Mouse (Mus musculus): Measurements from ENCODE around the gene Klc1.
A peak's percentile ranks its signal among the peaks of the same experiment; 100 is the strongest.

The Klc1 gene

GRCm38 (mm10) chr12:111743981-111744423 lies 14.6 kb upstream of the Klc1 start:
- no peak for DNase-seq (ENCODE audit: low spot score)

DNA sequence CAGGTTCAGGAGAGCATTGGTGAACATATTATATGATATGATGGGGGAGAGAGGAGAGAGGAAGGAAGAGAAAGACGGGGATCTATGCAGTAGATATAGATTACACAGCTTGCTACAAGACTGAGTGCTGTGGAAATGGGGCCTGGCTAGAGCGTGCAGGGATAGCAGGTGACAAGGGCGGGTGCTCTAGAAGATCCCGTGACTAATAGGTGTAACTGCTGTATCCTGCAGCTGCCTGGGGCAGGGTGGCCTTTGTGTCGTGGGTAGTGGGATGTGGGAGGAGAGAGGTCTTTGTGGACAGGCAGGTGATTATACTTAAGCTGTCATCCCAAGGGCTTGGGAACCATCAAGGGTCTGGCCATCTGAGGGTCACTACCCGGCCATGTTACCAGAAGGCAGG lies 13.4 kb upstream of the Klc1 start:
- DNase-seq (ENCODE audit: low spot score), result no peak

DNA sequence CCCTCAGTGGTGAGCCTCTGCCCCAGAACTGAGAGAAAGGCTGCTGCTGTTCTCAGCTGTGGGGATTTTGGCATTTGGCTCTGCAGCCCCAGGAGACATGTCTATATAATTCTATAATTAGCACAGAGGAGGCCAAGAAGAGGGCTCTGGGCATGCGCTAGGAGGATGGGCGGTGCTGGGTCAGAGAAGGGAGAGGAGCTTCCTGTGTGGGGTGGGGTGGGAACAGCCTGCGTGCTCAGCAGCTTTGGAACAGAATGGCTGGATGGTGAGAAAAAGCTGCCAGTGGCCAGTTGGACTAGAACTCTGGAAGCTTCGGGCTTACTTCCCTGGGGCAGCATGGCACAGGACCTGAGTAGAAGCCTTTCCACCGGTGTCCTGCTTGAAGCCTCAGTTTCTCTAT lies 12.6 kb upstream of the Klc1 start:
- DNase-seq (ENCODE audit: low spot score), result peak; percentile 39

DNA sequence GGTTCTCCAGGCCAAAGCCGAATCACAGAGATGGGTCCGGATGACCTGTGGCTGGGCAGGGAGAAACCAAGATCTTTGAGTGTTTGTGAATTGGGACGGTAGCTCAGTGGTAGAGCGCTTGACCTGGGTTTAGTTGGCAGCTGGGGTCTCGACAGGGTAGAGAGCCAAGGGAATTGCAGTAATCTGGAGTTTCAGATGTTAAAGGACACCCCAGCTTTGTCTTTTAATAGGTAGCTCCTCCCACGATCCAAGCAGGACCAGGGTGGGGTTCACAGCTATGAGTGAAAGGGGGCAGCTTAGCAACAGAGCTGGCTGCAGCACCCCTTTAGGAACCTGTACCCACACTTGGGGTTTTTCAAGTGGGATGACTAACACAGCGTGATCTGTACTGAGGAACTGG lies 11.2 kb upstream of the Klc1 start:
- no peak for DNase-seq (ENCODE audit: low spot score)

DNA sequence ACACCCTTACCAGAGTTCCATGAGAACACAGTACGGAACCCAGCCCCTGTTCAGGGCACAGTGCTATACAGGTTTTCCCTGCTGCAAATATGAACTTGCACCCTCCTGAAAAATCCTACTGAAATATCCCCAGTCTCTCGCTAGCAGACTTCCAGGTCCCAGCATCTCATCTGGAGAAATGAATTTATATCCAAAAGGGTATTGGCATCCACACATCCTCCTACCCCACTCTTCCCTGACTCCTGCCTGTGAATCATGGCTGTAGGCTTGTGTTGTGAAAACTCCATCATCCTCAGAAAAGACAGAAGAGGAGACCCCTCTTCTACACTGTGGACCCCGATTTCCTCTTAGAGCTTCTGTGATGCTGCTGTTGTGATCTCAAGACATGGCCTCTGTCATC lies 7.9 kb upstream of the Klc1 start:
- DNase-seq (ENCODE audit: low spot score), result no peak

- DNase-seq (ENCODE audit: low spot score), result no peak
Observed at GRCm38 (mm10) chr12:111752491-111752890, 6.2 kb upstream of the Klc1 start.

GRCm38 (mm10) chr12:111753347-111753746 lies 5.3 kb upstream of the Klc1 start:
- no peak for DNase-seq (ENCODE audit: low spot score)

DNA sequence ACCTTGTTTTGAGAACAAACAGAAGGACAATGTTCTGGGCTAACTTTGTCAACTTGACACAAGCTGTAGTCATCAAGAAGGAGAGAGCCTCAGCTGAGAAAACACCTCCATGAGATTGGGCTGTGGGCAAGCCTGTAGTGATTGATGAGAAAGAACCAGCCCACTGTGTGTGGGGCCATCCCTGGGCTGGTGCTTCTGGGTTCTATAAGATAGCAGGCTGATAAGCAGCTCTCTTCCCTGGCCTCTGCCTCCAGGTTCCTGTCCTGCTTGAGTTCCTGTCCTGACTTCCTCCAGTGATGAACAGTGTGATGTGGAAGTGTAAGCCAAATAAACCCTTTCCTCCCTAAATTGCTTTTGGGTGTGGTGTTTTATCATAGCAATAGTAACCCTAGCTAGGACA lies 3.9 kb upstream of the Klc1 start:
- DNase-seq (ENCODE audit: low spot score), result no peak

- no peak for DNase-seq (ENCODE audit: low spot score)
Observed at GRCm38 (mm10) chr12:111755231-111755630, 3.4 kb upstream of the Klc1 start.

GRCm38 (mm10) chr12:111756082-111756697 lies 2.5 kb upstream of the Klc1 start:
- DNase-seq (ENCODE audit: low spot score), result no peak

DNA sequence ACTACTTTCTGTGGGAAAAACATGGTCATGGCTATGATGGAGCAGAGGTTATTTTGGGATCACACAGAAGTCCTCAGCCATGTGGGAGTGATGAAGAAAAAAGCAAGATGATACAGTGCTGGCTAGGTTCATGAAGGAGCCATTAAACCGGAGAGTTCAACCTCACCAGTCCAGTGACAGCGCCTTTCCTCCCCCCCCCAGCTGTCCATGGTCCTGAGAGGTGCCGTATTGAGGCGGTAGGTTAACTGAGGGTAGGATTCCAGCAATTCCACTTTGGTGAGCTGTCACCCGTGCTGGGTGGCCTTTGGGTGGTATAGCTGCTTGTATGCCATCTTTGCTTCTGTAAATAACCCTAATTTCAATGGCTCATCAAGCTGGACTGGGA lies 2.0 kb upstream of the Klc1 start:
- DNase-seq (ENCODE audit: low spot score), result no peak

DNA sequence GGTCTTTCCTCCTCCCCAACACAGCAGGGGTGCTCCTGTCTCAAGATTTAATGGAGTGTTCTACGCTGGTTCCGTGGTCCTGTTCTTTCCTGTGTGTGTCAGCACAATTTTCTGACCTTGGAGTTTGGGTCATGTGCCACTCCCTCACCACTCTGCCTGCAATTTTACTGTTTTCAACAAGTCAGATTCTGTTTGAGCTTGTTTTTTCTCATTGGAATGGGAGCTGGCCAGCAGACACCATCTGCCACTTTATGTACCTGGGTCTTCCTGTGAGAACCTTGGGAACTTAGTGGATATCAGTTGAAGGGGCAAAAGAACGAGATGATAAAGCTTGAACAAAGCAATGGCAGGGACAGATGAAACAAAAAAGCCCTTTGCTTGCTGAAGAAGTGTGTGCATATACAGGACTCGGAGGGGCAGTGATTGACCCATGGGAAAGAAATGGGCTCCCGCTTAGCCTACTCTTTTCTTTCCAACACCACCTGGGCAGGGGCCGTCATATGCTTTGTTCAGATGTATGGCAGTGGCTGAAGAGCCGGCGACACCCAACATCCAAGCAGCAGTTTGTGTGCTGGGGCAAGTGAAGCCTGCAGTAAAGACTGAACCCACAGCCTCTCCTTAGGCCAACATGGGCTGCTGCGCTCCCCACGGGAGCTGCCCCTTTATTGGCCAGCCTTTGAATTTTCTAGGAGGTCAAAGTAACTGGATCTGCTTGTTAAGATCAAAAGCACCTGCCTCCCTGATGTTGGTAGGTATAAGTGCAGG lies 906 bp upstream of the Klc1 start:
- DNase-seq (ENCODE audit: low spot score), result no peak

GRCm38 (mm10) chr12:111759176-111760061 lies 770 bp downstream of the Klc1 start:
- peak; percentile 23 for DNase-seq (ENCODE audit: low spot score)

- no peak for DNase-seq (ENCODE audit: low spot score)
Observed at GRCm38 (mm10) chr12:111760306-111760908, 1.8 kb downstream of the Klc1 start.

DNA sequence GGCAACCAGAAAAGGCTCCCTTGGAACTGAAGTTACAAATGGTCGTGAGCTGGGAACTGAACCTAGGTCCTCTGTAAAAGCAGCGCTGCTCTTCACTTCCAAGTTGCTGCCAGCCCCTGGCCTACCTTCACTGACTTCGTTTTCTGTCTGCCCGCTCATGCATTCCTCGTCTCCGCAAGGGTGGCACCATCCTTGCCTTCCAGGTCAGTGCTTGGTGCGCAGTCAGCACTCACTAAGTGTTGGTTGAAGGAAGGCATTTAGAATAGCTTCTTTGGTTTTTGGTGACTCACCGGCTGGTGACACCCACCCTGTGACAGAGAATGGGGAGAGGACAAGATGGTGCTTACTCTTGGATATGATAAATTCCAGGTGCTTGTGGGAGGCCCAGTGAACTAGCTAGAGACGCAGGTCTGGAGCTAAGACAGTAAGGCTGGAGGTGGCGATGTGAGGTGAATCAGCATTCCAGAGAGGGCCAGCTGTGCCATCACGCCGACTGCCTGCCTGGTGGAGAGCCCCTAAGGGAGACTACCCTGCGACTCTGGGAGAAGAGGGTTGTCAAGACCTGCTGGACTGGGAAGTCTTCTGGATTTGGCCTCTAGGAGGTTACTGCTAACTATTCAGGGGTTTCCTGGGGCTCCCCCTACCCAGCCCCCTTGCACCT lies 4.1 kb downstream of the Klc1 start:
- no peak for DNase-seq (ENCODE audit: low spot score)

GRCm38 (mm10) chr12:111766313-111767236 lies 7.9 kb downstream of the Klc1 start:
- no peak for DNase-seq (ENCODE audit: low spot score)

DNA sequence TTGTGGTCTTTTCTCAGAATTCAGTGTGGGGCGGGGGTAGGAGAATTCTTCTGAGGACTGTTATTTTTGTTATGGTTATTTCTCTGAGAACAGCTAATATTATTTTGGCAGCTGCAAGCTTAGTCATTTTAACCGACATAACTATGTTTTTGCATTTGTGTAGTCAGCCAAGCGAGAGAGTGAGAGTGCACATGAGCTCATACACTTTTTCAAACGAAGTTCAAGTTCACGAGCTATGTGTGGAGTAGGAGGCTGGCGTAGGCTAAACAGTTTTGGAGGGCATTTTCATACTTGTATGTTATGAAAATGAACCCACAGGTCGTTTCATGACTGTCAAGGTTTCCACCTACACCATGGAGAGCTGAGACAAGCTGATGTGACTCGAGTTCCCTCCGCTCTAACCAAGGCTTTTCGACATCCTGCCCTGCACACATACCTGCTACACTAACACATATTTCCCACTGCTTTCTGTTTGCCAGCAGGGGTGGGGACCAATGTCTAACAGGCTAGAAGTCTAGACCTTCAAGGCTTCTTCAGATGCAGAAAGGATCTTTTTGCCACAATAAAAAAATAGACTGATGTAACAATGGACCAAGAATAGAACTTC lies 9.8 kb downstream of the Klc1 start:
- no peak for DNase-seq (ENCODE audit: low spot score)

DNA sequence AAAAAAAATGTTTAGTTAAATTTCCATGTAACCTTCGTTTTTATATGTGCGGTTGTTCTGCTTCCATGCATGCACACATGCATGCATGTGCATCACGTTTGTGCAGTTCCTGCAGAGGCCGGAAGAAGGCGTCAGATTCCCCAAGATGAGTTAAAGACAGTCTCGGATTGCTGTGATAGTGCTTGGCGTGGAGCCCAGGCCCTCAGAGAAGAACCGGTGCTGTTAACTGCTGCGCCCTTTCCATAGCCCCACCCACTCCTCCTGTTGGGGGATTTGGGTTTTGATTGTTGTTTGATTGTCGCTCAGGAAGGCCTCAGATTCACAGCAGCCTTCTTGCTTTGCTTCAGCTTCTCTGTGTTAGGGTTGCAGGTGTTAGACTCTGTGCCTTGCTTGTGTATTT lies 10.7 kb downstream of the Klc1 start:
- DNase-seq (ENCODE audit: low spot score), result no peak

- DNase-seq (ENCODE audit: low spot score), result no peak
Observed at GRCm38 (mm10) chr12:111769816-111770577, 11.3 kb downstream of the Klc1 start.

- DNase-seq (ENCODE audit: low spot score), result no peak
Observed at GRCm38 (mm10) chr12:111770651-111771050, 12.0 kb downstream of the Klc1 start.
